Mouse (Mus musculus) ovary, adult 2 months (tissue): ENCODE data around the gene Cypt12. TPM values are rescaled to one million over a fixed set of nuclear protein-coding genes. Genes with fewer than 3 reads are reported as not detected.

Experiments used
- polyA plus RNA-seq: library from polyadenylated mRNA; depleted of rRNA; stranded (reverse); fragments of >200 nt; gene quantifications from 2 replicates; pipeline ENCODE4 v1.2.3, GENCODE M21; 2012; rRNA removed

The Cypt12 gene
- not detected in 2 replicates for polyA plus RNA-seq

GRCm38 (mm10) chr3:17948299-17948698 is at the start of gene Cypt12:
Gene Cypt12 (plus strand): TSS chr3:17948410.

